Mouse (Mus musculus) hindbrain, embryonic 10.5 days (tissue): ENCODE measurements around the gene Tmed10. TPM values are rescaled to one million over a fixed set of nuclear protein-coding genes. Genes with fewer than 3 reads are reported as not detected.

Experiments
- DNase-seq: peaks from one replicate; pipeline ENCODE4 v3.0.0-alpha.2; 2017; ENCODE audit warnings: low spot score
- H3K27ac ChIP-seq: fragments of 300-500 bp; sonication (generic); 2 replicates; pipeline ENCODE4 v1.5.1; 2016; ENCODE audit warnings: mild to moderate bottlenecking, moderate library complexity
- H3K27me3 ChIP-seq: fragments of 300-500 bp; sonication (generic); 2 replicates; pipeline ENCODE4 v1.6.1; 2016; ENCODE audit warnings: mild to moderate bottlenecking; ENCODE audit not compliant: poor library complexity, insufficient read depth, severe bottlenecking
- H3K36me3 ChIP-seq: fragments of 300-500 bp; sonication (generic); 2 replicates; pipeline ENCODE4 v1.6.1; 2016; ENCODE audit warnings: mild to moderate bottlenecking, moderate library complexity
- H3K4me1 ChIP-seq: fragments of 300-500 bp; sonication (generic); replicated peaks from 2 replicates; pipeline ENCODE4 v1.6.1; 2016; ENCODE audit warnings: mild to moderate bottlenecking
- H3K4me3 ChIP-seq: fragments of 300-500 bp; sonication (generic); 2 replicates; pipeline ENCODE4 v1.5.1; 2016; ENCODE audit warnings: mild to moderate bottlenecking, moderate library complexity
- H3K9me3 ChIP-seq: fragments of 300-500 bp; sonication (generic); 2 replicates; pipeline ENCODE4 v1.6.1; 2016; ENCODE audit warnings: mild to moderate bottlenecking, moderate library complexity
- WGBS: fragments of 180-500 bp; shearing (Covaris S2); methylation state at CpG from one replicate; pipeline ENCODE4 v1.1.7; 2016; 5-methylcytosine and 5-hydroxymethylcytosine counted together
- polyA plus RNA-seq: library from polyadenylated mRNA; unstranded; fragments of >200 nt; fragmentation: Nextera tagmentation; extraction: Ambion mirVana; gene quantifications from 2 replicates; pipeline ENCODE4 v1.2.1, GENCODE M21; 2016

The Tmed10 gene
- polyA plus RNA-seq = 253 and 254 TPM in 2 replicates

DNA sequence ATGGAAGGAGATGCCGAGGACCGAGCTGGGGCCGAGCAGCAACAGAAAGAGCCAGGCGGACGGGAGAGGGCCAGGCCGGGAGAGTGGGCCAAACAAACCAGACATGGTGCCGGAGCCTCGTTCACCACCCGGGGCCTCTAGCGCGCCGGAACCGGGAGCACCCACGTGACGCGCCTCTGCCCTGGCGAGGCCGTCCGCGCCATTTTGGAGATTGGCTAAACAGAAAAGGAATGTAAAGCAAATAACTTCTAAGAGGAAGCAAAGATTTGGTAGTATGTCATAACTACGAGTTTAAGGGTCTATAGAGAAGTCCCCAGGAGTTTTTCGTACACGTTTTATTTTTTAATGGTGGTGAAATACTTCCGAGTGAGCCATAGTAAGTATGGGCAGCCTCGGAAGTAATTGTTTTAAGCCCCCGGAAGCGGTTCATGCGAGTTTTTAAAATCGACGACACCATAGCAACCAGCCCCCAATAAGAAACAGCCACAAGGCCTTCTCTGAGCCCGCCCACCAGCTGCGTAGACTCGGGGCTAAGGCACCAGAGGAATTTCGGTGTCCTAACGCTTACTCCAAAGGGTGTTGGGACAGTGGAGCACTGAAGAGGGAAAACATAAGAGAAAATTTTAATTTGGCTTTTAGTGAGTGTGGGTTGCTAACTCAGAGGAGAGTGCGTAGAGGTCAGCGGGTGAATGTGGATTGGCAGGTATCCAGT is at the start of gene Tmed10:
Gene Tmed10, minus strand, starts transcription at position 287 of the 712 bp plus-strand sequence.
- H3K4me1 ChIP-seq = peaks cover 18% of the 10 kb centered on the region
- peak within 1 kb of the TSS; percentile 98 for H3K4me3 ChIP-seq
- under 1% methylated on average over 37 of the region's 37 CpGs for WGBS

DNA sequence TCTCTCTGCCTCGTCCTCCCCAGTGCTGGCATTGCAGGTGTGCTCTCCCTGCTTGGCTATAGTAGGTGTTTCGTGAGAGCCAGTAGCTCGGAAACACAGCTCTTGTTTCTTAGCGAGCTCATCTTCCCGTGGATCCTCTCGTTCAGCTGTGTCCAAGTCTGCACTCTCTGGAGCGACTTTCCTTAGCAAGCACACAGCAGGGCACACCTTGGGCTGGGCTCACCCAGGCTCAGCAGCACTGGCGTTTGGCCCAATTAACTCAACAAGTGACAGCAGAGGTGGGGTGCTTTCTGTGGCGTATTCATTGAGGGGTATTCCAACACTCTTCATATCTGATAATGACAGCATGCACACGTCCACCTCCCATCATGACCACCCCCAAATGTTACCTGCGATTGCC is 48.6 kb upstream of the Tmed10 start:
- no peaks in the 10 kb centered on the region for H3K36me3 ChIP-seq
- H3K9me3 ChIP-seq = no peaks in the 10 kb centered on the region
- H3K27ac ChIP-seq = no peak overlapping the region
- no peak for DNase-seq
- H3K4me1 ChIP-seq = peaks cover 9% of the 10 kb centered on the region
- H3K4me3 ChIP-seq = no peak overlapping the region
- WGBS = 83% methylated on average over 11 of the region's 11 CpGs
- no peaks in the 10 kb centered on the region for H3K27me3 ChIP-seq

More for the DNA sequence above, at the start of gene Tmed10:
- peak within 1 kb of the TSS; percentile 97 for H3K27ac ChIP-seq
- H3K9me3 ChIP-seq = no peaks in the 10 kb centered on the region
- H3K27me3 ChIP-seq = no peaks in the 10 kb centered on the region
- peak; percentile 90 for DNase-seq
- no peaks in the 10 kb centered on the region for H3K36me3 ChIP-seq

DNA sequence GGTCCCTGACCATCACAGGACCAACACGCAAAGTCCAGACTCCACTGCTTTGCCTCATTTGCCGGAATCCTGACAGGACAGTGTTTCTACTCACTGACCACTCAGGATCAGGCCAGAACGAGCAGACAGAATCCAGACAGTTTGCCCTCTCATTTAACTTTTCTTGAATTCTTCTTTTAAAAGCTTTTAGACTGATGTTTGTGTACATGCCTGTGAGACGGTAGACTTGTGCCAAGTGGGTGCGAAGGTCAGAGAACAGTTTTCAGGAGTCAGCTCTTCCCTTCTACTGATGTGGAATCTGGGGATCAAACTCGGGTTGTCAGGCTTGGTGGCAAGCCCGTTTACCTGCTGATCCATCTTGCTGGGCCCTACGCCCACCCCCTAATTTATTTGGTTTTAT is 47.9 kb upstream of the Tmed10 start:
- DNase-seq = no peak
- Histone ChIP-seq H3K27ac (no peak overlapping the region), H3K36me3 (no peaks in the 10 kb centered on the region), H3K27me3 (no peaks in the 10 kb centered on the region), H3K4me3 (no peak overlapping the region), H3K9me3 (no peaks in the 10 kb centered on the region), H3K4me1 (peaks cover 9% of the 10 kb centered on the region)
- 90% methylated on average over 8 of the region's 8 CpGs for WGBS

DNA sequence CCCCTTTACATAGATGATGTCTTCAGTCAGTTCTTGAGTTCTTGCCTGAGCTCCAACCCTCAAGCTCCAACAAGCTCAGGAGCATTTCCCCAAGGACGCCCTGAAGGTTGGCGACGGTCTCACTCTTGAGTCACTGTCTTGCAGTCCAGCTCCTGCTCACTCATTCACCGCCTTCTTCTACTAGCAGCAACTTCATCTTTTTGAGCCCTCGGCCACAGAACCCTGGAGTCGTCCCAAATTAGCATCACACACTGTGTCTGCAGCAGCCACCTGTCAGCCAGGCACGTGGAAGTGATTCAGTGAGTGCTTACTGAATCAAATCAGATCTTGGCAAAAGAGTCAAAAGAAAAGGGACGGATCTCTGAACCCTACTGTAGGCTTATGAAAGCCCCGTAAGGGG is 46.3 kb upstream of the Tmed10 start:
- Histone ChIP-seq H3K36me3 (no peaks in the 10 kb centered on the region), H3K4me1 (peaks cover 3% of the 10 kb centered on the region), H3K9me3 (no peaks in the 10 kb centered on the region), H3K27ac (no peak overlapping the region), H3K27me3 (no peaks in the 10 kb centered on the region), H3K4me3 (no peak overlapping the region)
- no peak for DNase-seq
- 76% methylated on average over 9 of the region's 9 CpGs for WGBS

DNA sequence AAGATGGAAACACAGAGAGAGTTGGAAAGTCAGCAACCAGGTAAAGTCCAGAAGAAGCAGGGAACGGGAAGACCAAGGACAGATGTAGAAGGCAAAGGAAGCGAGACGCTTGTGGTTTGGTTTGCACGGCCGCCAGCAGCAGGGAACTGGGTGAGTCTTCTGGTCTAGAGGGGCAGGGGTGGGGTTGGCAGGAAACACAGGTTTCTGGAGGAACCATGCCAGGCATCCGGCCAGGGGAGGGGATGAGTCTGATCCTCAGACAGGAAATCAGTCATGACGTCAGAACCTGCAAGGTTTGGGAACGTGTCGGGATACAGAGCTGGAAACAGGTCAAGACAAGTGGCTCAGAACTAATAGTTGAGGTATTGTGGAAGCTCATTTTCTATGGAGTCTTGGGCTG is 43.2 kb upstream of the Tmed10 start:
- H3K9me3 ChIP-seq = no peaks in the 10 kb centered on the region
- no peak for DNase-seq
- H3K4me3 ChIP-seq = no peak overlapping the region
- no peaks in the 10 kb centered on the region for H3K36me3 ChIP-seq
- H3K4me1 ChIP-seq = no peaks in the 10 kb centered on the region
- no peak overlapping the region for H3K27ac ChIP-seq
- WGBS = 89% methylated on average over 9 of the region's 9 CpGs
- H3K27me3 ChIP-seq = no peaks in the 10 kb centered on the region

DNA sequence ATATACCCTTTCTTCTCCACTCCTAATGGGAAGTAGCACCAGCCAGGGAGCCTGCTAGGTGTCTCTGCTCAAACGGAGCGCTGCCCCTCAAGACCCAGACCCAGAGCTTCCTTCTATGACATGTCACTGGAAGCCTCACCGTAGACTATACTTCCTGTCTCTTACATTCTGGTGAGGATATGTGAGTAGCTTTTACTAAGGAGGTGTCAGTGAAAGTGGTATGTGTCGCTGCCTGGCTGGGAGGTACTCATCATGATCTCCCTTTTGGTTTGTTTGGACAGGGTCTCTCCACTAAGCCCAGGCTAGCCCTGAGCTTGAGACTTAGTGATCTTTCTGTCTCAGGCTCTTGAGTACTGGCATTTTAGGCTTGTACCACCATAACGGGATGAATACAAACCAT is 41.7 kb upstream of the Tmed10 start:
- Histone ChIP-seq H3K4me3 (no peak overlapping the region), H3K9me3 (peaks cover 5% of the 10 kb centered on the region), H3K27ac (no peak overlapping the region), H3K27me3 (no peaks in the 10 kb centered on the region), H3K4me1 (no peaks in the 10 kb centered on the region), H3K36me3 (no peaks in the 10 kb centered on the region)
- no peak for DNase-seq
- 83% methylated on average over 5 of the region's 5 CpGs for WGBS

DNA sequence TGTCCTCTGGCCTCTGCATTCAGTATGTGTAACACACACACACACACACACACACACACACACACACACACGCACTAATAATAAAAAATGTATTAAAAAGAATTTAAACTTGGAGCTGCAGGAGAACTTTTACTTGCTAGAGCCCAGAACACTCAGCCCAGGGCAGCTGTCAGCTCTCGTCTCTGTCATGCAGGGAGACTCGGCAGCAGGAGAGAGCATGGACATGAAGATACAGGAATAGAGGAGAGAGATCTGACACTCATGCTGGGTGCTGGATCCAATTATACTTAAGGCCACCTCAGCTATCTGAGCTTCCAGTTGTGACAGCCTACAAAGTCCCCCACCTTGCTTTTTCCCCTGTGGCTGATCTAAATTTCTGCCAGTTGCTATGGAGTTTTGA is 41.2 kb upstream of the Tmed10 start:
- H3K4me3 ChIP-seq = no peak overlapping the region
- DNase-seq = no peak
- H3K36me3 ChIP-seq = no peaks in the 10 kb centered on the region
- 82% methylated on average over 3 of the region's 3 CpGs for WGBS
- peaks cover 8% of the 10 kb centered on the region for H3K9me3 ChIP-seq
- H3K4me1 ChIP-seq = 0 out of 2 replicates have a peak, but pooled peaks cover 3% of the 10 kb centered on the region
- no peaks in the 10 kb centered on the region for H3K27me3 ChIP-seq
- H3K27ac ChIP-seq = no peak overlapping the region

DNA sequence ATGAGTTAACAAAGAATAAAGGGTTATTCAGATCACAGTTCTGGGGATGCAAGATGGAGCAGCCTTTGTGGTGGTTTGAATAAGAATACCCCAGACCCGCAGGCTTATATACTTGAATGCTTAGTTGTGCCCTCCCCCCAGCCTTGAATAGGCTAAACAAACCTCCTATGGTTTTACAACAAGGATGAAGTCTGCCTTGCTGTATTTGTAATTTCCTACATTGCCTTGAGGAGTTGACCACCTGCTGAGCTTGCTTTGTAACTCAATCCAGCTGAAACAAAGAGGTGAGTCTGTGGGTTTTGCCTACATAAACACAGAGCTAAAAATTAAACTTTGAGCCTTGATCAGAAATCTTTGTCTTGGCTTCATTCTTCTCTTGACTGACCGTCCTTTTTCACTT is 36.5 kb upstream of the Tmed10 start:
- Histone ChIP-seq H3K4me1 (0 out of 2 replicates have a peak, but pooled peaks cover 3% of the 10 kb centered on the region), H3K36me3 (no peaks in the 10 kb centered on the region), H3K27ac (no peak overlapping the region), H3K4me3 (no peak overlapping the region), H3K27me3 (no peaks in the 10 kb centered on the region), H3K9me3 (peaks cover 10% of the 10 kb centered on the region)
- WGBS = 53% methylated on average over 2 of the region's 2 CpGs
- no peak for DNase-seq

DNA sequence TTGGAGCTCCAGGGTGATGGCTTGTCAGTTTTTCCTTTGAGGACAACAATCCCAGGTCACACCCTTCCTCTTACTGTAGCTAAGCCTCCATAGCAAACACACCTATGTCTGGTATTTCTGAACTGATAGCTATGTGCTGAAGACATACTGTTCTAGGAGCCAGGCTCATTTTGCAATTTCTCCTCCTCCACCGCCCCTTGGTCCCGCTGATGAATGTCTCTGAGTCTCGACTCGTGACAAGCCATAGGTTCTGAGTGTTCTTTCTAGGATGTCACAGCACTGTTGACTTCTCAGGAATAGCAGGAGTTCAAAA is 23.3 kb upstream of the Tmed10 start:
- Histone ChIP-seq H3K36me3 (no peaks in the 10 kb centered on the region), H3K27me3 (no peaks in the 10 kb centered on the region), H3K4me3 (no peak overlapping the region), H3K27ac (no peak overlapping the region), H3K9me3 (no peaks in the 10 kb centered on the region), H3K4me1 (no peaks in the 10 kb centered on the region)
- no peak for DNase-seq
- WGBS = 90% methylated on average over 4 of the region's 4 CpGs

DNA sequence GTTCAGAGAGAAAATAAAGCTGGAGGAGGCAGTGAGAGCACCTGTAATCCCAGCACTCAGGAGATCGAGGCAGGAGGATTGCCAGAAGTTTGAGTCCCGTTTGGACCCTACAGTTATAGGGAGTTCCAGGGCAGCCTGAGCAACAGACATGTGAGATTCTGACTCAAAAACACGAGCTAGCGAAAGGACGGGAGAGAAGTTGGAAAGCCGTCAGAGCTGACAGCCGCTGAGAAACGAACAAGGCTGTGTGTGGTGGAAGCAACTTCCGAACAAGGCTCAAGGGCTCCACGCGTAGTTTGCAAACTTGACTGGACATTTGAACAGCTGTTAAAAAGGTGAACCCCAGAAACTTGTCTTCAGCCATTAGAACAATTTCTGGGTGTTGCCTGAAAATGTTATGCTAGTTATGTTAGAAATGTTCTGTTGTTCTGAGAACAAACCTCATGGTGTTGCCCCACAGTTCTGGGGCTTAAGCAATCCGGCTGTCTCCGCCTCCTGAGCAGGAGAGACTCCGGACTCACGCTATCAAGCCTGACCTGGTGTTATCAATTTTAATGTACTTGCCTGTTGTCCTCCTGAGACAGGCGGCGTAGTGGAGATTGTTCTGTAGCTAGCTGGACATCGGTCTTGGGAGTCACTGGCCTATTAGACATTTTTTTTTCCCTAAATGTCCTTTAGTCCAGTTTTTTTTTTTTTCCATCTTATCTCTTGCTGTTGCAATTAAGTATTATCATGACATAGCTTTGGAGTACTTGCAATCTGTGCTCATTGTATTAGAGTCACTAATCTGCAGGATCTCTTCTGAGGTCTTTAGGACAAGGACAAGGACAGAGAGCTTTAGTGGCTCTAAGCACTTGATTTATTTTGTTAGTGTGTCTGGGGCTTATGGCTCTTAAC is 22.7 kb upstream of the Tmed10 start:
- Histone ChIP-seq H3K36me3 (no peaks in the 10 kb centered on the region), H3K4me1 (no peaks in the 10 kb centered on the region), H3K27ac (no peak overlapping the region), H3K4me3 (no peak overlapping the region), H3K27me3 (no peaks in the 10 kb centered on the region), H3K9me3 (no peaks in the 10 kb centered on the region)
- DNase-seq = no peak
- WGBS = 84% methylated on average over 18 of the region's 18 CpGs

DNA sequence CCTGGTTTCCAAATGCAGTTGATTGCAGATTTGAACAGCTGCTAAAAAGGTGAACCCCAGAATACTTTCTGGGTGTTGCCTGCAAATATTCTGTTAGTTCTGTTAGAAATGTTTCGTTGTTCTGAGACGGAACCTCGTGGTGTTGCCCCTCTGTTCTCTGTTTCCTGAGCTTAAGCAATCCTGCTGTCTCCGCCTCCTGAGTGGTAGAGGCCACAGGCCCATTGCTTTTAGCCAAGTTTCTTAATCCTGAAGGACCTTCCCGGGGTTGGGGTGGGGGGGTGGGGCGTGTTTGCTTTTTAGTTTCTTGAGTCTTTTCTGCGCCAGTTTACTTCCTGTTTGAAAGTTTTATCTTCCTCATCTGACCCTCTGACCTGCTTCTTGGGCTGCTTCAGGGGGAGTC is 19.3 kb upstream of the Tmed10 start:
- H3K27me3 ChIP-seq = no peaks in the 10 kb centered on the region
- no peaks in the 10 kb centered on the region for H3K36me3 ChIP-seq
- WGBS = 71% methylated on average over 7 of the region's 7 CpGs
- no peaks in the 10 kb centered on the region for H3K9me3 ChIP-seq
- H3K27ac ChIP-seq = no peak overlapping the region
- no peak for DNase-seq
- H3K4me1 ChIP-seq = no peaks in the 10 kb centered on the region
- H3K4me3 ChIP-seq = no peak overlapping the region

DNA sequence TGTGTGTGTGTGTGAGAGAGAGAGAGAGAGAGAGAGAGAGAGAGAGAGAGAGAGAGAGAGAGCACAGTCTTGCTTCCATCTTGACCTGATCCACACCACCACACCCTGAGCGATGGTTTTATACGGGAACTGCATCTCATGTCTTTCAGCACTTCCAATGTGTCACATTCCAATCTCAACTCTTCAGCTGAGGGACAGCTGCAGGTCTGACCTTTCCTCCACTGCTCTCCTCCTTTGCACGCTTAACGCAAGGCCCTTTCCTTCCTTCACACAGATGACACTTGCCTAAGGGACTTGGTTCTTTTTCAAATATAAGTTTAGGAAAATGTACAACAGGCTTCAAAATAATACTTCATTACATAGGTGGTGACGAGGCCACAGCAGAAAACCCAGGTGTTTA is 18.9 kb upstream of the Tmed10 start:
- no peaks in the 10 kb centered on the region for H3K36me3 ChIP-seq
- no peak for DNase-seq
- no peaks in the 10 kb centered on the region for H3K4me1 ChIP-seq
- no peak overlapping the region for H3K27ac ChIP-seq
- H3K9me3 ChIP-seq = no peaks in the 10 kb centered on the region
- no peaks in the 10 kb centered on the region for H3K27me3 ChIP-seq
- 77% methylated on average over 5 of the region's 5 CpGs for WGBS
- no peak overlapping the region for H3K4me3 ChIP-seq

DNA sequence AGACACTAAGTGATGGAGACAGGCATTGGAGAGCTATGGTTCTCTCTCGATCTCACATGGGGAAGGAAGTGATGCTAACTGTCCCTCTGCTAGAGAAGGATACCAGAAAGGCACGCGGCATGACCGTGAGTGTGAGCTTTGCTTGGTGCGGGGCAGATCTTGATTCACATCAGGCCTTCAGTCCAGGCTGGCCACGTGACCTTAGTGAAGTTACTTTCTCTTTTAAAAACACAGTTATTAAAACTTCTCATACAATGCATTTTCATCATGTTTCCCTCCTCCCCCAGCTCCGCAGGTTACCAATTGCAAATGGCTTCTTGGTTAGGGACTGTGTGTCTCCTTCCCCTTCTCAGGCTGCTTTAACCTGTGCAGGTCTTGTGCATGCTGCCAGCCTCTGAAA is 16.5 kb upstream of the Tmed10 start:
- H3K9me3 ChIP-seq = no peaks in the 10 kb centered on the region
- WGBS = 92% methylated on average over 7 of the region's 7 CpGs
- H3K4me1 ChIP-seq = no peaks in the 10 kb centered on the region
- no peaks in the 10 kb centered on the region for H3K27me3 ChIP-seq
- no peaks in the 10 kb centered on the region for H3K36me3 ChIP-seq
- DNase-seq = no peak
- no peak overlapping the region for H3K27ac ChIP-seq
- no peak overlapping the region for H3K4me3 ChIP-seq
